Mouse (Mus musculus): Measurements from ENCODE around the gene St6galnac3. TPM values are rescaled to one million over a fixed set of nuclear protein-coding genes. Genes with fewer than 3 reads are reported as not detected.

The St6galnac3 gene
- polyA plus RNA-seq, 1 experiment, result 2.5 TPM

- TF ChIP-seq CTCF (IDR thresholded peaks at IDR 0.05; ENCODE audit: borderline replicate concordance, insufficient read depth, low read length), result no peak
- TF ChIP-seq POLR2A (IDR thresholded peaks at IDR 0.05; ENCODE audit: low read depth, low read length), result no peak
- H3K27ac ChIP-seq (ENCODE audit: insufficient read depth, low read length), result no peak overlapping the region
- H3K4me3 ChIP-seq (ENCODE audit: insufficient read depth, low read length), result no peak overlapping the region
- H3K4me1 ChIP-seq (ENCODE audit: control insufficient read depth, insufficient read depth, low read length), result no peaks in the 10 kb centered on the region
Observed at GRCm38 (mm10) chr3:153580625-153581024, 144.3 kb downstream of the St6galnac3 start.

GRCm38 (mm10) chr3:153580136-153580535 is 144.8 kb downstream of the St6galnac3 start:
- Histone ChIP-seq H3K4me1 (ENCODE audit: control insufficient read depth, insufficient read depth, low read length) (no peaks in the 10 kb centered on the region), H3K4me3 (ENCODE audit: insufficient read depth, low read length) (no peak overlapping the region), H3K27ac (ENCODE audit: insufficient read depth, low read length) (no peak overlapping the region)
- TF ChIP-seq POLR2A (IDR thresholded peaks at IDR 0.05; ENCODE audit: low read depth, low read length), result no peak
- TF ChIP-seq CTCF (IDR thresholded peaks at IDR 0.05; ENCODE audit: borderline replicate concordance, insufficient read depth, low read length), result no peak

- H3K27ac ChIP-seq (ENCODE audit: insufficient read depth, low read length), result no peak overlapping the region
- no peaks in the 10 kb centered on the region for H3K4me1 ChIP-seq (ENCODE audit: control insufficient read depth, insufficient read depth, low read length)
- H3K4me3 ChIP-seq (ENCODE audit: insufficient read depth, low read length), result no peak overlapping the region
- TF ChIP-seq CTCF (IDR thresholded peaks at IDR 0.05; ENCODE audit: borderline replicate concordance, insufficient read depth, low read length), result no peak
- TF ChIP-seq POLR2A (IDR thresholded peaks at IDR 0.05; ENCODE audit: low read depth, low read length), result no peak
Observed at GRCm38 (mm10) chr3:153577286-153577685, 147.7 kb downstream of the St6galnac3 start.

GRCm38 (mm10) chr3:153571152-153571551 is 153.8 kb downstream of the St6galnac3 start:
- Histone ChIP-seq H3K4me3 (ENCODE audit: insufficient read depth, low read length) (no peak overlapping the region), H3K27ac (ENCODE audit: insufficient read depth, low read length) (no peak overlapping the region), H3K4me1 (ENCODE audit: control insufficient read depth, insufficient read depth, low read length) (peaks cover 17% of the 10 kb centered on the region)
- TF ChIP-seq POLR2A (IDR thresholded peaks at IDR 0.05; ENCODE audit: low read depth, low read length) (no peak), CTCF (IDR thresholded peaks at IDR 0.05; ENCODE audit: borderline replicate concordance, insufficient read depth, low read length) (no peak)

GRCm38 (mm10) chr3:153568815-153569214 is 156.2 kb downstream of the St6galnac3 start:
- H3K27ac ChIP-seq (ENCODE audit: insufficient read depth, low read length), result no peak overlapping the region
- peaks cover 17% of the 10 kb centered on the region for H3K4me1 ChIP-seq (ENCODE audit: control insufficient read depth, insufficient read depth, low read length)
- TF ChIP-seq POLR2A (IDR thresholded peaks at IDR 0.05; ENCODE audit: low read depth, low read length), result no peak
- no peak for TF ChIP-seq CTCF (IDR thresholded peaks at IDR 0.05; ENCODE audit: borderline replicate concordance, insufficient read depth, low read length)
- no peak overlapping the region for H3K4me3 ChIP-seq (ENCODE audit: insufficient read depth, low read length)

- Histone ChIP-seq H3K27ac (ENCODE audit: insufficient read depth, low read length) (no peak overlapping the region), H3K4me3 (ENCODE audit: insufficient read depth, low read length) (no peak overlapping the region), H3K4me1 (ENCODE audit: control insufficient read depth, insufficient read depth, low read length) (peaks cover 17% of the 10 kb centered on the region)
- TF ChIP-seq POLR2A (IDR thresholded peaks at IDR 0.05; ENCODE audit: low read depth, low read length), result no peak
- no peak for TF ChIP-seq CTCF (IDR thresholded peaks at IDR 0.05; ENCODE audit: borderline replicate concordance, insufficient read depth, low read length)
Observed at GRCm38 (mm10) chr3:153567913-153568312, 157.1 kb downstream of the St6galnac3 start.

- Histone ChIP-seq H3K27ac (ENCODE audit: insufficient read depth, low read length) (no peak overlapping the region), H3K4me3 (ENCODE audit: insufficient read depth, low read length) (no peak overlapping the region), H3K4me1 (ENCODE audit: control insufficient read depth, insufficient read depth, low read length) (peaks cover 17% of the 10 kb centered on the region)
- TF ChIP-seq POLR2A (IDR thresholded peaks at IDR 0.05; ENCODE audit: low read depth, low read length) (no peak), CTCF (IDR thresholded peaks at IDR 0.05; ENCODE audit: borderline replicate concordance, insufficient read depth, low read length) (no peak)
Observed at GRCm38 (mm10) chr3:153567512-153567911, 157.5 kb downstream of the St6galnac3 start.

GRCm38 (mm10) chr3:153566100-153566499 is 158.9 kb downstream of the St6galnac3 start:
- peaks cover 17% of the 10 kb centered on the region for H3K4me1 ChIP-seq (ENCODE audit: control insufficient read depth, insufficient read depth, low read length)
- no peak overlapping the region for H3K4me3 ChIP-seq (ENCODE audit: insufficient read depth, low read length)
- TF ChIP-seq CTCF (IDR thresholded peaks at IDR 0.05; ENCODE audit: borderline replicate concordance, insufficient read depth, low read length), result no peak
- H3K27ac ChIP-seq (ENCODE audit: insufficient read depth, low read length), result no peak overlapping the region

GRCm38 (mm10) chr3:153560897-153561296 is 164.1 kb downstream of the St6galnac3 start:
- H3K27ac ChIP-seq (ENCODE audit: insufficient read depth, low read length), result no peak overlapping the region
- no peaks in the 10 kb centered on the region for H3K4me1 ChIP-seq (ENCODE audit: control insufficient read depth, insufficient read depth, low read length)
- no peak overlapping the region for H3K4me3 ChIP-seq (ENCODE audit: insufficient read depth, low read length)
- TF ChIP-seq POLR2A (IDR thresholded peaks at IDR 0.05; ENCODE audit: low read depth, low read length) (no peak), CTCF (IDR thresholded peaks at IDR 0.05; ENCODE audit: borderline replicate concordance, insufficient read depth, low read length) (no peak)

- TF ChIP-seq POLR2A (IDR thresholded peaks at IDR 0.05; ENCODE audit: low read depth, low read length) (no peak), CTCF (IDR thresholded peaks at IDR 0.05; ENCODE audit: borderline replicate concordance, insufficient read depth, low read length) (no peak)
- Histone ChIP-seq H3K4me1 (ENCODE audit: control insufficient read depth, insufficient read depth, low read length) (no peaks in the 10 kb centered on the region), H3K4me3 (ENCODE audit: insufficient read depth, low read length) (no peak overlapping the region), H3K27ac (ENCODE audit: insufficient read depth, low read length) (no peak overlapping the region)
Observed at GRCm38 (mm10) chr3:153559586-153559985, 165.4 kb downstream of the St6galnac3 start.

- Histone ChIP-seq H3K4me3 (ENCODE audit: insufficient read depth, low read length) (no peak overlapping the region), H3K4me1 (ENCODE audit: control insufficient read depth, insufficient read depth, low read length) (no peaks in the 10 kb centered on the region), H3K27ac (ENCODE audit: insufficient read depth, low read length) (no peak overlapping the region)
- TF ChIP-seq CTCF (IDR thresholded peaks at IDR 0.05; ENCODE audit: borderline replicate concordance, insufficient read depth, low read length) (no peak), POLR2A (IDR thresholded peaks at IDR 0.05; ENCODE audit: low read depth, low read length) (no peak)
Observed at GRCm38 (mm10) chr3:153556621-153557020, 168.4 kb downstream of the St6galnac3 start.

Data from embryonic fibroblast, embryonic 13.5 days (primary cell).